Mouse (Mus musculus) cerebellum, adult 2 months (tissue): ENCODE data around the gene Papln.

Source experiments
- CTCF ChIP-seq: fragments of 200-500 bp; IDR thresholded peaks from 2 replicates; pipeline ENCODE4 v1.5.1; 2011; ENCODE audit warnings: low read depth, mild to moderate bottlenecking, control low read depth, low read length, moderate library complexity, borderline replicate concordance; ENCODE audit not compliant: insufficient read depth
- POLR2A ChIP-seq: fragments of 200-500 bp; IDR thresholded peaks from 2 replicates; pipeline ENCODE4 v1.6.1; 2011; ENCODE audit warnings: low read length, control low read depth, borderline replicate concordance; ENCODE audit not compliant: insufficient read depth

- TF ChIP-seq CTCF (no peak), POLR2A (no peak)
Measured at GRCm38 (mm10) chr12:83736236-83736635, 27.2 kb upstream of the Papln start.
